21 mouse cellular contexts compared by ENCODE assay signal in genomic region chr17:64755191-64755590, GRCm38 (mm10).
DNase-seq lines count a peak whose midpoint lies in the region; ATAC-seq lines count a peak whose summit lies in the region.
"Had no signal": no experiment of that assay in that cellular context is flagged by ENCODE, and none has a peak within 500 bp of the region (broad histone marks: within the 10 kb centered on the region; RNA-seq: fewer than 3 reads in every experiment).

No protein-coding gene starts in this region.

- H3K9ac ChIP-seq in heart, embryonic 16.5 days (ENCODE audit: low read length) = no peak overlapping the region
- H3K9ac ChIP-seq: embryonic facial prominence, embryonic 12.5 days; limb, embryonic 15.5 days; liver, embryonic 15.5 days; midbrain, embryonic 12.5 days had no signal

- H3K4me3 ChIP-seq in heart, embryonic 16.5 days (ENCODE audit: low read length) = no peak overlapping the region
- no peak overlapping the region for H3K4me3 ChIP-seq in embryonic facial prominence, embryonic 10.5 days
- H3K4me3 ChIP-seq: embryonic facial prominence, embryonic 12.5 days; heart, embryonic 10.5 days; hindbrain, embryonic 10.5 days; limb, embryonic 15.5 days; liver, embryonic 15.5 days; midbrain, embryonic 12.5 days had no signal

- no peaks in the 10 kb centered on the region for H3K4me1 ChIP-seq in heart, embryonic 16.5 days (ENCODE audit: control insufficient read depth, insufficient read depth, low read length)
- no peaks in the 10 kb centered on the region for H3K4me1 ChIP-seq in embryonic facial prominence, embryonic 10.5 days
- H3K4me1 ChIP-seq: embryonic facial prominence, embryonic 12.5 days; heart, embryonic 10.5 days; limb, embryonic 15.5 days; midbrain, embryonic 12.5 days had no signal

- no peaks in the 10 kb centered on the region for H3K9me3 ChIP-seq in heart, embryonic 16.5 days (replicated peaks; ENCODE audit: control insufficient read depth, low read length)
- H3K9me3 ChIP-seq in embryonic facial prominence, embryonic 10.5 days = no peaks in the 10 kb centered on the region
- H3K9me3 ChIP-seq: embryonic facial prominence, embryonic 12.5 days; heart, embryonic 10.5 days; hindbrain, embryonic 10.5 days; limb, embryonic 15.5 days; liver, embryonic 15.5 days; midbrain, embryonic 12.5 days had no signal

- no peak for DNase-seq in heart, postnatal 4 days
- peak; percentile 15 to 38 for DNase-seq in spleen, postnatal 36 days (ENCODE audit: low spot score in 2 of 2)
- DNase-seq in spleen, adult 12 weeks (ENCODE audit: low spot score) = no peak
- DNase-seq in embryonic facial prominence, embryonic 10.5 days (ENCODE audit: low spot score) = no peak
- no peak for DNase-seq in T-cell, adult 2 months (ENCODE audit: low spot score)
- DNase-seq: adrenal gland, adult 2 months; cerebellum, adult 11-12 months; gastrocnemius, postnatal 36 days; kidney, adult 11 months; kidney, postnatal 4 days; layer of hippocampus, adult 9-11 months had no signal

- H3K4me2 ChIP-seq in heart, embryonic 16.5 days (ENCODE audit: low read depth, low read length) = no peak overlapping the region
- H3K4me2 ChIP-seq: embryonic facial prominence, embryonic 12.5 days; limb, embryonic 15.5 days; midbrain, embryonic 12.5 days had no signal

- H3K27ac ChIP-seq in heart, embryonic 16.5 days (ENCODE audit: low read length) = no peak overlapping the region
- no peak overlapping the region for H3K27ac ChIP-seq in embryonic facial prominence, embryonic 10.5 days (replicated peaks)
- H3K27ac ChIP-seq: embryonic facial prominence, embryonic 12.5 days; heart, embryonic 10.5 days; hindbrain, embryonic 10.5 days; limb, embryonic 15.5 days; midbrain, embryonic 12.5 days had no signal

- peaks cover 11% of the 10 kb centered on the region for H3K36me3 ChIP-seq in heart, embryonic 16.5 days (ENCODE audit: control insufficient read depth, insufficient read depth)
- peaks cover 17% of the 10 kb centered on the region for H3K36me3 ChIP-seq in embryonic facial prominence, embryonic 10.5 days (replicated peaks)

- WGBS in heart, embryonic 16.5 days = 76% methylated on average over 5 of the region's 5 CpGs
- 88% methylated on average over 5 of the region's 5 CpGs for WGBS in embryonic facial prominence, embryonic 10.5 days

- H3K27me3 ChIP-seq in heart, embryonic 16.5 days (ENCODE audit: control insufficient read depth, insufficient read depth, low read length) = no peaks in the 10 kb centered on the region
- no peaks in the 10 kb centered on the region for H3K27me3 ChIP-seq in embryonic facial prominence, embryonic 10.5 days (replicated peaks; ENCODE audit: low read depth, poor library complexity, severe bottlenecking)
- H3K27me3 ChIP-seq: embryonic facial prominence, embryonic 12.5 days; limb, embryonic 15.5 days; liver, embryonic 15.5 days; midbrain, embryonic 12.5 days had no signal

- 0 out of 2 replicates have a peak, but pooled peaks have one; percentile 23 for ATAC-seq in heart, embryonic 16.5 days (replicated peaks; ENCODE audit: extremely low read depth, insufficient read depth, low FRiP score)
- peak; percentile 18 for ATAC-seq in CD4-positive, CD25-positive, alpha-beta regulatory T cell, adult 4 months
- 0 out of 2 replicates have a peak, but pooled peaks have one; percentile 21 for ATAC-seq in neutrophil, adult 5-6 weeks (ENCODE audit: extremely low read depth, insufficient number of reproducible peaks, low FRiP score, poor library complexity, severe bottlenecking)
- ATAC-seq: hindbrain, embryonic 16.5 days had no signal

Comparison
In these comparisons a context has a peak if more than half of its experiments do, and no peak if none do; other contexts are left out.
1. DNase-seq: peak in spleen, postnatal 36 days (2 of 2); none in heart, postnatal 4 days (single experiment), spleen, adult 12 weeks (single experiment), embryonic facial prominence, embryonic 10.5 days (single experiment) and T-cell, adult 2 months (single experiment).
2. Peak in every context shown above with its lines, with median percentiles within 50 percentile points of each other: ATAC-seq.